Mouse (Mus musculus): ENCODE data around the gene Tmbim1. TPM values are rescaled to one million over a fixed set of nuclear protein-coding genes. Genes with fewer than 3 reads are reported as not detected.
A peak's percentile ranks its signal among the peaks of the same experiment; 100 is the strongest.

The Tmbim1 gene
- total and polyA plus RNA-seq, 2 experiments from 2014 or later, result 10.5 to 20.7 TPM

GRCm38 (mm10) chr1:74296477-74296876 lies 8.9 kb downstream of the Tmbim1 start:
- no peak for DNase-seq (ENCODE audit: low spot score)
- Histone ChIP-seq H3K9me3 (ENCODE audit: low read length) (no peaks in the 10 kb centered on the region), H3K27ac (ENCODE audit: low read depth, low read length) (peak overlapping the region; percentile 68), H3K9ac (replicated peaks; ENCODE audit: low read length, poor library complexity, severe bottlenecking) (no peak overlapping the region), H3K4me3 (ENCODE audit: low read depth, low read length) (no peak overlapping the region), H3K4me1 (ENCODE audit: insufficient read depth, low read length) (0 out of 2 replicates have a peak, but pooled peaks cover 9% of the 10 kb centered on the region), H3K36me3 (ENCODE audit: insufficient read depth, low read length) (peaks cover 15% of the 10 kb centered on the region), H3K4me2 (ENCODE audit: low read depth, low read length, poor library complexity, severe bottlenecking) (no peak overlapping the region), H3K27me3 (ENCODE audit: insufficient read depth, low read length) (no peaks in the 10 kb centered on the region)
- WGBS, result 70% methylated on average over 6 of the region's 6 CpGs
- no peak for TF ChIP-seq CTCF (IDR thresholded peaks at IDR 0.05)
- ATAC-seq (ENCODE audit: low FRiP score), result no peak

- H3K4me2 ChIP-seq (ENCODE audit: low read depth, low read length, poor library complexity, severe bottlenecking), result 0 out of 2 replicates have a peak overlapping the region, but pooled peaks have one; percentile 0
- DNase-seq (ENCODE audit: low spot score) (peak; percentile 92), ATAC-seq (ENCODE audit: low FRiP score) (peak; percentile 91)
- H3K4me3 ChIP-seq (ENCODE audit: low read depth, low read length), result no peak overlapping the region
- H3K9ac ChIP-seq (replicated peaks; ENCODE audit: low read length, poor library complexity, severe bottlenecking), result no peak overlapping the region
- H3K4me1 ChIP-seq (ENCODE audit: insufficient read depth, low read length), result 0 out of 2 replicates have a peak, but pooled peaks cover 9% of the 10 kb centered on the region
- H3K27ac ChIP-seq (ENCODE audit: low read depth, low read length), result peak overlapping the region; percentile 68
- H3K9me3 ChIP-seq (ENCODE audit: low read length), result no peaks in the 10 kb centered on the region
- H3K36me3 ChIP-seq (ENCODE audit: insufficient read depth, low read length), result peaks cover 22% of the 10 kb centered on the region
- no peak for TF ChIP-seq CTCF (IDR thresholded peaks at IDR 0.05)
- 14% methylated on average over 9 of the region's 9 CpGs for WGBS
- no peaks in the 10 kb centered on the region for H3K27me3 ChIP-seq (ENCODE audit: insufficient read depth, low read length)
These were observed 9.8 kb downstream of the Tmbim1 start for GRCm38 (mm10) chr1:74295456-74296171.

- Histone ChIP-seq H3K4me2 (ENCODE audit: low read depth, low read length, poor library complexity, severe bottlenecking) (no peak overlapping the region), H3K4me3 (ENCODE audit: low read depth, low read length) (no peak overlapping the region), H3K27me3 (ENCODE audit: insufficient read depth, low read length) (no peaks in the 10 kb centered on the region), H3K4me1 (ENCODE audit: insufficient read depth, low read length) (0 out of 2 replicates have a peak, but pooled peaks cover 9% of the 10 kb centered on the region), H3K9me3 (ENCODE audit: low read length) (no peaks in the 10 kb centered on the region), H3K9ac (replicated peaks; ENCODE audit: low read length, poor library complexity, severe bottlenecking) (no peak overlapping the region), H3K36me3 (ENCODE audit: insufficient read depth, low read length) (peaks cover 28% of the 10 kb centered on the region), H3K27ac (ENCODE audit: low read depth, low read length) (peak overlapping the region; percentile 68)
- WGBS, result 92% methylated on average over 6 of the region's 6 CpGs
- no peak for ATAC-seq (ENCODE audit: low FRiP score)
- TF ChIP-seq CTCF (IDR thresholded peaks at IDR 0.05), result no peak
- no peak for DNase-seq (ENCODE audit: low spot score)
These were observed 10.5 kb downstream of the Tmbim1 start for GRCm38 (mm10) chr1:74294733-74295455.

- no peak overlapping the region for H3K4me3 ChIP-seq (ENCODE audit: low read depth, low read length)
- H3K4me2 ChIP-seq (ENCODE audit: low read depth, low read length, poor library complexity, severe bottlenecking), result no peak overlapping the region
- WGBS, result 89% methylated on average over 3 of the region's 3 CpGs
- H3K27ac ChIP-seq (ENCODE audit: low read depth, low read length), result no peak overlapping the region
- DNase-seq (ENCODE audit: low spot score) (no peak), ATAC-seq (ENCODE audit: low FRiP score) (no peak)
- no peaks in the 10 kb centered on the region for H3K27me3 ChIP-seq (ENCODE audit: insufficient read depth, low read length)
- H3K9me3 ChIP-seq (ENCODE audit: low read length), result no peaks in the 10 kb centered on the region
- no peak overlapping the region for H3K9ac ChIP-seq (replicated peaks; ENCODE audit: low read length, poor library complexity, severe bottlenecking)
- TF ChIP-seq CTCF (IDR thresholded peaks at IDR 0.05), result no peak
- H3K36me3 ChIP-seq (ENCODE audit: insufficient read depth, low read length), result peaks cover 30% of the 10 kb centered on the region
- 0 out of 2 replicates have a peak, but pooled peaks cover 9% of the 10 kb centered on the region for H3K4me1 ChIP-seq (ENCODE audit: insufficient read depth, low read length)
These were observed 11.3 kb downstream of the Tmbim1 start for GRCm38 (mm10) chr1:74294090-74294643.

GRCm38 (mm10) chr1:74293306-74293960 lies 12.0 kb downstream of the Tmbim1 start:
- Histone ChIP-seq H3K4me3 (ENCODE audit: low read depth, low read length) (no peak overlapping the region), H3K27me3 (ENCODE audit: insufficient read depth, low read length) (no peaks in the 10 kb centered on the region), H3K27ac (ENCODE audit: low read depth, low read length) (no peak overlapping the region), H3K4me2 (ENCODE audit: low read depth, low read length, poor library complexity, severe bottlenecking) (no peak overlapping the region), H3K4me1 (ENCODE audit: insufficient read depth, low read length) (0 out of 2 replicates have a peak, but pooled peaks cover 9% of the 10 kb centered on the region), H3K36me3 (ENCODE audit: insufficient read depth, low read length) (peaks cover 33% of the 10 kb centered on the region), H3K9ac (replicated peaks; ENCODE audit: low read length, poor library complexity, severe bottlenecking) (no peak overlapping the region), H3K9me3 (ENCODE audit: low read length) (no peaks in the 10 kb centered on the region)
- ATAC-seq (ENCODE audit: low FRiP score), result no peak
- DNase-seq (ENCODE audit: low spot score), result peak; percentile 12
- TF ChIP-seq CTCF (IDR thresholded peaks at IDR 0.05), result no peak
- WGBS, result 85% methylated on average over 8 of the region's 8 CpGs
